Mouse (Mus musculus) lung, postnatal 14 days (tissue): Measurements from ENCODE around the gene Cldn34d.

Experiments
- DNase-seq: peaks from one replicate; pipeline ENCODE4 v3.0.0; 2021

Cldn34d gene

GRCm38 (mm10) chrX:76602824-76603223 lies at the start of gene Cldn34d:
Cldn34d (minus strand) TSS chrX:76602924.
- DNase-seq = no peak

GRCm38 (mm10) chrX:76598459-76599206 lies 4.1 kb downstream of the Cldn34d start:
- DNase-seq = peak; percentile 2
